Mouse (Mus musculus) liver (tissue): ENCODE data around the gene Wbp2.

Experiments
- DNase-seq: peaks from one replicate; pipeline ENCODE4 v3.0.0-alpha.2; 2020; ENCODE audit warnings: mixed read lengths

Wbp2 gene

GRCm38 (mm10) chr11:116029086-116029865, 57.5 kb downstream of the Wbp2 start:
- no peak for DNase-seq
